Mouse (Mus musculus): ENCODE measurements around the gene Ndufab1.

GRCm38 (mm10) chr7:122132497-122133337 is 31.0 kb upstream of the Ndufab1 start, which contains the start of the genes Palb2 and Dctn5:
- TF ChIP-seq EP300 (optimal IDR thresholded peaks at IDR 0.05) (no peak), CTCF (IDR thresholded peaks at IDR 0.05; ENCODE audit: low read depth) (no peak)

All from stomach, postnatal 0 days (tissue).